Comparison of ENCODE assay signal across 10 mouse cellular contexts in the genomic region with DNA sequence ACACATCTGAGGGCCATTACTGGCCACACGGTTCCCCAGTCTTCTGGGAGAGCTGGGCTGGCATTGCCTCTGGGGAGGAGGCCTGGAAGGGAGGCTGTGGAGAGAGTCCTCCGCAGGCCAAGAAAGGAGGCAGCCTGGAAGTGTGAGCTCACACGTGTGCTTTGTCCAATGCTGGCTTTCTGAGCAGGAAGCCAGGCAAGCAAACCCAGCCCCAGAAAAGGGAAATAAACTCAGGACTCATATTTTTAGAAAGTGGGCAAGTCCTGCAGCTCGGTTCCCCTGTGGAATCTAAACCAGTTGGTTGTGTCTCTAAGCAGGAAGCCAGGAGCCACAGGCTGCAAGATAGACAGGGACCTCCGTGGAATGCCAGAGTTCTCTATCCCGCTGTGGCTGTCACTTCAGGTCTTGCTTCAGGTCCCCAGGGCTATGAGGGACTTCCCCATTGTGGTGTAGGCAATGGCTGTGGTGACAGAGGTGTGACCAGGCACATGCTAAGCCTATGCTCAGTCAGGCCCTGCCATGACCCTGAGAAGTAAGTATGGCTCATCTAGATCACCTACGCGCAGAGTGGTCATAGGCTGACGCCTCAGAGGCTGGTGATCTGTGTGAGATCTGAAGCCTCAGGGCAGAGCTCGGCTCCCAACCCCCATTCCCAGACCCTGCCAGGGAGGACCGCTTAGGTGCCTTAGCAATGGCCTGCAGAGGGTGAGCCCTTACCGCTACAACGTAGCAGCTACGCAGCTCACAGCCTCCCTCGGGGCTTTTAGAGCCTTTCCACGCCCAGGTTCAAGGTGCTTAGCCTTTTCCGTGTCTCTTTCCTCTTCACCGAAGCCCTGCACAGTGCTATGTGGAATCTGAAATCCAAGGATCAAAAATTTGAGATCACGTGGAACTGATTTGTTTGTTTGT. TPM values are rescaled to one million over a fixed set of nuclear protein-coding genes. Genes with fewer than 3 reads are reported as not detected.
DNase-seq lines count a peak whose midpoint lies in the region; ATAC-seq and TF ChIP-seq lines count a peak whose summit lies in the region.
"Had no signal": no experiment of that assay in that cellular context is flagged by ENCODE, and none has a peak within 500 bp of the region (broad histone marks: within the 10 kb centered on the region; RNA-seq: fewer than 3 reads in every experiment).

No protein-coding gene starts in this region.

- peaks cover 7 to 12% of the 10 kb centered on the region in 2 experiments; a peak in 3 of 4 replicates for H3K4me1 ChIP-seq in CH12.LX (ENCODE audit: control insufficient read depth in 1 of 2, insufficient read depth in 2 of 2)

- no peak for TF ChIP-seq RAD21 in CH12.LX (IDR thresholded peaks at IDR 0.05; ENCODE audit: low read depth, low read length)

- peak; percentile 54 for TF ChIP-seq EP300 in CH12.LX (IDR thresholded peaks at IDR 0.05; ENCODE audit: low read length)

- H3K9ac ChIP-seq in CH12.LX (ENCODE audit: insufficient read depth, low read depth): no peak overlapping the region

- in situ Hi-C loops in CH12.LX (cut with MboI; ENCODE audit: low pct_ligation_motif_present, low pct_unique_long_range_greater_than_20kb, low sequenced_read_pairs): no loop called here

- no peak overlapping the region for H3K4me3 ChIP-seq in CH12.LX (replicated peaks in 1 of 3; ENCODE audit: low read depth in 2 of 3, low read length in 2 of 3, poor library complexity in 1 of 3)

- H3K79me2 ChIP-seq in CH12.LX (replicated peaks; ENCODE audit: control insufficient read depth, extremely low read depth, insufficient read depth, poor library complexity, severe bottlenecking): no peaks in the 10 kb centered on the region

- peak overlapping the region; percentile 41 for H3K4me2 ChIP-seq in CH12.LX (ENCODE audit: insufficient read depth, low read depth, poor library complexity, severe bottlenecking)
- H3K4me2 ChIP-seq: heart, embryonic 11.5 days; midbrain, embryonic 11.5 days had no signal

- TF ChIP-seq CTCF in CH12.LX (conservative IDR thresholded peaks at IDR 0.05 in 1 of 2, IDR thresholded peaks at IDR 0.05 in 1 of 2; ENCODE audit: low read depth in 2 of 2, low read length in 2 of 2): no peak

- dilution Hi-C loops in CH12.LX (cut with MboI; ENCODE audit: extremely low pct_ligation_motif_present, extremely low pct_unique_long_range_greater_than_20kb, low sequenced_read_pairs): no loop called here

- H3K27ac ChIP-seq in CH12.LX (ENCODE audit: insufficient read depth, low read depth): no peak overlapping the region

- ATAC-seq in megakaryocyte, adult 5-6 weeks (ENCODE audit: poor library complexity, severe bottlenecking): peak; percentile 96

- peaks cover 49% of the 10 kb centered on the region for H3K27me3 ChIP-seq in CH12.LX (replicated peaks)

- TF ChIP-seq POLR2A in CH12.LX (IDR thresholded peaks at IDR 0.05; ENCODE audit: low read depth, low read length): no peak

- H3K36me3 ChIP-seq in CH12.LX (replicated peaks in 1 of 2; ENCODE audit: control insufficient read depth in 1 of 2, insufficient read depth in 1 of 2, low read length in 1 of 2): no peaks in the 10 kb centered on the region

- H3K9me3 ChIP-seq in CH12.LX (replicated peaks; ENCODE audit: low read length): no peaks in the 10 kb centered on the region

- peak; percentile 6 for DNase-seq in layer of hippocampus, adult 9-11 months
- DNase-seq in layer of hippocampus, adult 11-12 months (ENCODE audit: low spot score): no peak
- DNase-seq in CH12.LX (ENCODE audit: extremely low read depth): peak; percentile 85
- peak; percentile 22 for DNase-seq in c-Kit-positive CD71-negative TER-119-negative erythroid progenitor cells, embryonic 14.5 days (ENCODE audit: low read depth)
- DNase-seq in thymus, postnatal 14 days: no peak
- no peak for DNase-seq in urinary bladder, adult 2 months (ENCODE audit: low spot score)
- DNase-seq: thymus, postnatal 25 days had no signal

TF ChIP-seq in CH12.LX, 34 proteins besides CTCF, POLR2A, EP300 and RAD21:
- TF ChIP-seq MEF2A (IDR thresholded peaks at IDR 0.05; ENCODE audit: borderline replicate concordance, low read depth, low read length): peak; percentile 47; the same call in 1 of the 2 replicates
- TF ChIP-seq GABPA (IDR thresholded peaks at IDR 0.05; ENCODE audit: insufficient replicate concordance, low read depth, low read length): no peak
- TF ChIP-seq SMC3 (IDR thresholded peaks at IDR 0.05; ENCODE audit: low read depth, low read length): no peak
- no peak for TF ChIP-seq TBP (conservative IDR thresholded peaks at IDR 0.05; ENCODE audit: low read depth, low read length)
- TF ChIP-seq USF1 (IDR thresholded peaks at IDR 0.05; ENCODE audit: low read depth, low read length): no peak
- TF ChIP-seq MYC (IDR thresholded peaks at IDR 0.05; ENCODE audit: low read depth, low read length): peak; percentile 82
- TF ChIP-seq BHLHE40 (IDR thresholded peaks at IDR 0.05; ENCODE audit: low read depth, low read length): peak; percentile 99
- 0 out of 2 replicates have a peak, but pooled peaks have one; percentile 51 for TF ChIP-seq MAFK (IDR thresholded peaks at IDR 0.05; ENCODE audit: insufficient replicate concordance, low read length)
- no peak for TF ChIP-seq HCFC1 (IDR thresholded peaks at IDR 0.05; ENCODE audit: low read depth, low read length)
- TF ChIP-seq MAX (IDR thresholded peaks at IDR 0.05; ENCODE audit: low read length): peak; percentile 71
- no peak for TF ChIP-seq UBTF (IDR thresholded peaks at IDR 0.05; ENCODE audit: low read depth, low read length)
- TF ChIP-seq RCOR1 (conservative IDR thresholded peaks at IDR 0.05; ENCODE audit: low read depth, low read length): peak; percentile 84; the same call in 1 of the 2 replicates
- TF ChIP-seq JUN (IDR thresholded peaks at IDR 0.05; ENCODE audit: insufficient read depth, low read depth, low read length): no peak
- no peak for TF ChIP-seq MAZ (IDR thresholded peaks at IDR 0.05; ENCODE audit: low read depth, low read length)
- TF ChIP-seq JUND (conservative IDR thresholded peaks at IDR 0.05; ENCODE audit: low read depth, low read length): no peak
- TF ChIP-seq PAX5 (IDR thresholded peaks at IDR 0.05; ENCODE audit: low read length): no peak
- TF ChIP-seq ETS1 (conservative IDR thresholded peaks at IDR 0.05; ENCODE audit: low read depth, low read length): peak; percentile 81
- TF ChIP-seq ZC3H11A (IDR thresholded peaks at IDR 0.05; ENCODE audit: low read depth, low read length): no peak
- peak; percentile 64 for TF ChIP-seq IRF4 (IDR thresholded peaks at IDR 0.05; ENCODE audit: low read depth, low read length)
- TF ChIP-seq NRF1 (IDR thresholded peaks at IDR 0.05; ENCODE audit: low read depth, low read length): no peak
- TF ChIP-seq ZNF384 (IDR thresholded peaks at IDR 0.05; ENCODE audit: low read depth, low read length): no peak
- no peak for TF ChIP-seq USF2 (conservative IDR thresholded peaks at IDR 0.05; ENCODE audit: low read depth, low read length)
- no peak for TF ChIP-seq CHD1 (IDR thresholded peaks at IDR 0.05; ENCODE audit: low read depth, low read length)
- no peak for TF ChIP-seq ZMIZ1 (IDR thresholded peaks at IDR 0.05; ENCODE audit: low read depth, low read length)
- TF ChIP-seq E2F4 (IDR thresholded peaks at IDR 0.05; ENCODE audit: insufficient replicate concordance, low read depth, low read length): no peak
- TF ChIP-seq TCF12 (IDR thresholded peaks at IDR 0.05; ENCODE audit: low read depth, low read length): peak; percentile 69
- TF ChIP-seq SIN3A (IDR thresholded peaks at IDR 0.05; ENCODE audit: low read length): 0 out of 2 replicates have a peak, but pooled peaks have one; percentile 27
- no peak for TF ChIP-seq NELFE (IDR thresholded peaks at IDR 0.05; ENCODE audit: low read depth, low read length)
- no peak for TF ChIP-seq ELF1 (IDR thresholded peaks at IDR 0.05; ENCODE audit: low read depth, low read length)
- TF ChIP-seq CHD2 (IDR thresholded peaks at IDR 0.05; ENCODE audit: low read length): no peak
- TF ChIP-seq MXI1 (IDR thresholded peaks at IDR 0.05; ENCODE audit: low read depth, low read length): peak; percentile 38; the same call in 1 of the 2 replicates
- TF ChIP-seq POLR2AphosphoS2 (IDR thresholded peaks at IDR 0.05; ENCODE audit: low read depth, low read length): no peak
- no peak for TF ChIP-seq ZKSCAN1 (IDR thresholded peaks at IDR 0.05; ENCODE audit: borderline replicate concordance, low read depth, low read length)
- no peak for TF ChIP-seq KAT2A (IDR thresholded peaks at IDR 0.05; ENCODE audit: insufficient replicate concordance, low read length)

RNA-seq across cellular contexts. Expression of a gene that starts 44.1 kb away (rescaled TPM):
- total RNA-seq in CH12.LX (2012; rRNA removed): 1.3 and 2.1 TPM in 2 replicates
- not detected in 2 replicates for total RNA-seq in CH12.LX (2014; rRNA removed)
- 0.11 and 0.29 TPM in 2 replicates for polyA plus RNA-seq in CH12.LX (2012; ENCODE audit: insufficient read length, low read depth)
- not detected in 2 replicates for total RNA-seq in megakaryocyte, adult 5-6 weeks (2015)
- 0.15 TPM in 1 of 2 replicates, not detected in the other for total RNA-seq in megakaryocyte, adult 5-6 weeks (2017)
- polyA plus RNA-seq in urinary bladder, adult 2 months (2012; rRNA removed): 25.7 and 26.4 TPM in 2 replicates

Comparison
In these comparisons a context has a peak if more than half of its experiments do, and no peak if none do; other contexts are left out.
1. DNase-seq: peak in layer of hippocampus, adult 9-11 months (single experiment), CH12.LX (single experiment) and c-Kit-positive CD71-negative TER-119-negative erythroid progenitor cells, embryonic 14.5 days (single experiment); none in layer of hippocampus, adult 11-12 months (single experiment), thymus, postnatal 14 days (single experiment) and urinary bladder, adult 2 months (single experiment).